Mouse (Mus musculus) spleen, postnatal 0 days (tissue): ENCODE results near the gene Olfr102. TPM values are rescaled to one million over a fixed set of nuclear protein-coding genes. Genes with fewer than 3 reads are reported as not detected.

Experiments
- polyA plus RNA-seq: library from polyadenylated mRNA; unstranded; fragments of >200 nt; fragmentation: Nextera tagmentation; extraction: Ambion mirVana; gene quantifications from 2 replicates; pipeline ENCODE4 v1.2.1, GENCODE M21; 2015

Olfr102 gene
- not detected in 2 replicates for polyA plus RNA-seq

DNA sequence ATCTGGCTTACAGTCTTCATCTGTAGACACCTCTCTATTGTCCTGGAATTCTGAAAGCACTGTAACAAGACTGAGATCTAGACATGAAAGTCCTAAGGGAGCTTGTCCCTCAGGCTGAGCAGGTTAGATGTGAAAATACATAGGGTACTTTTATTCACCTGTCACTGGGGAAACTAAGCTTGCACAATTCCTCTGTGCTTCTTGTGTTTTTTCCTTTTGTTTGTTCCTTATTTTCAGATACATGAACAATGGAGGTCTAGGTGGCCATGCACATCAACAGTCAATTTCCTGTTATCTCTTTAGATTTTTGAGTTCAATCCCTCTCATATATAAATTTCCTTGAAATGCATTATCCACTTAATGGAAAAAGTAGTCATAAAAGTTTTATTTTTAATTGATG, at the start of gene Olfr102:
Olfr102 (minus strand) TSS at position 101 of the 400 bp plus-strand sequence.

DNA sequence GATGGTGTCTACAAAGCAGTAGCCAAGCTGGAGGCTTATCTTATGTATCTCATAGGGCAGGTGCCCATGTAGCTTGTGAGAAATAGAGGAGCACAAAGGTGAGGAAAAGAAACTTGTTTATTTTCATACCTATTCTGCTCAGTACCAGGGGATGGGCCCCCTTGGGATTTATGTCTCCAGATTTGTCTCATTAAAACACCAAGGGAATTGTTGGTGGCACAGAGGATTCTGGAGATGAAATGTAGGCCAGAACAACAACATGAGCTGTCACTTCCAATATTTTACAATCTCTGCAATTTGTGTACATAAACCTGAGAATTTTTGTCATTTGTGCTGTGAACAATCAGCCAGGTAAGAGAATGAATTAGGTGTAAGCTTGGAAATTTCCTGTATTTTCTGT, 42.4 kb upstream of the Olfr102 start, which contains the start of gene Olfr104-ps:
Olfr104-ps (plus strand) TSS at position 301 of the 400 bp plus-strand sequence.

GRCm38 (mm10) chr17:37339598-37339997, 22.7 kb upstream of the Olfr102 start, which contains the start of gene Olfr103:
Olfr103 (minus strand) TSS chr17:37339698.

DNA sequence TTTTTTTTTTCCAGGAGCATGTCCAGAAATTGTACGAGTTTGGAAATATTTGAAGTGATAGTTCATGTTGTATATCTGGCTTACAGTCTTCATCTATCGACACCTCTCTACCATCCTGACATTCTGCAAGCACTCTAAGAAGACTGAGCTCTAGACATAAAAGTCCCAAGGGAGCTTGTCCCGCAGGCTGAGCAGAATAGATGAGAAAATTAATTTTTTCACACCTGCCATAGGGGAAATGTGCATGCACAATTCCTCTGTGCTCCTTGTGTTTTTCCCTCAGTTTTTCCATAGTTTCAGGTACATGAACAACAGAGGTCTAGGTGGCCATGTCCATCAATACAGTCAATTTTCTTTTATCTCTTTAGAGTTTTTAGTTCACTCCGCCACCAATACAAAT, 12.6 kb downstream of the Olfr102 start, which contains the start of gene Olfr101:
Olfr101 (minus strand) TSS at position 101 of the 400 bp plus-strand sequence.

DNA sequence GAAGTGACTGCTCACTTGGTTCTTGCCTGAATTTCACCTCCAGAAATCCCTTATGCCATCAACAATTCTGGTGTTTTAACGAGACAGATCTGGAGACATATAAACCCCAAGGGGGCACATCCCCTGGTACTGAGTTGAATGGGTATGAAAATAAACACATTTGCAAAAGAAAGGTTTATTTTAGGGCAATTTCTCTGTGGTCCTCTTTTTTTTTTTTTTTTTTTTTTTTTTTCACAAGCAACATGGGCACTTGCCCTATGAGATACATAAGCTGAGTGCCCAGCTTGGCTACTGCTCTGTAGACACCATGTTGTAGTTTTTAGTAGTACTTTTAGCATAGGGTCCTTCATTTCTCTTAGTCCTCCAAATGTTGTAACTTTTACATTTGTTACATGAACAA, 33.5 kb downstream of the Olfr102 start, which contains the start of gene Olfr99:
Olfr99 (minus strand) TSS at position 101 of the 400 bp plus-strand sequence.

DNA sequence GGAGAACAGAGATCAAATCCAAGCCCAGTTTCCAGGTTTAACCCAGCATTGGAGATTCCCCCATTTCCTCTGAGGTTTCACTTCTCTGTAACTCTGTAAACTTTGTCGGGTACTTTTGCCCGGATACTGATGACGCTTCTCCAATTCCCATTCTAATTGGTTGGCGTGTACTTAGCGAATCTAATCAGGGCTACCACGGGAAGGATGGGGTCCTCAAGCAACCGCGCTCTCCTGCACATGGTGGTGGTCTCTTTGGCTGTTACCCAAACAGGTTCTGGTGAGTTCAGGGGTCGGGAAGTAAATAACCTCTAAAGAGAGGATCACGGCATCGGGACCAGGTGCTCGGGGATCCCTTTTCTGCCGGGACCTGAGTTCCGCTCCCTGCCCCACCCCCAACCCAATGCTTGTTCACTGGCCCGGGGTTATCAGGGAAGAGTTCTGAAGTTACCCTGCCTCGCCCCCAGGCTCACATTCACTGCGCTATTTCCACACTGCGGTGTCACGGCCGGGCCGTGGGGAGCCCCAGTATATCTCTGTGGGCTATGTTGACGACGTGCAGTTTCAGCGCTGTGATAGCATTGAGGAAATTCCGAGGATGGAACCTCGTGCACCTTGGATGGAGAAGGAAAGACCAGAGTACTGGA, 46.7 kb downstream of the Olfr102 start, which contains the start of gene H2-M3:
H2-M3 (plus strand) TSS at position 163 of the 644 bp plus-strand sequence.

GRCm38 (mm10) chr17:37263626-37264025, 53.2 kb downstream of the Olfr102 start, which contains the start of gene Olfr98:
Olfr98 (minus strand) TSS chr17:37263749.

Other genes starting within 250 kb of the Olfr102 start
- gene Olfr90, start 228.6 kb downstream of the Olfr102 start, polyA plus RNA-seq = not detected in 2 replicates
- gene Olfr91, start 218.8 kb downstream of the Olfr102 start, polyA plus RNA-seq = not detected in 2 replicates
- not detected in 2 replicates for gene Olfr92, start 197.0 kb downstream of the Olfr102 start, polyA plus RNA-seq
- not detected in 2 replicates for gene Olfr93, start 155.6 kb downstream of the Olfr102 start, polyA plus RNA-seq
- gene Ubd, start 123.2 kb downstream of the Olfr102 start, polyA plus RNA-seq = 0.28 TPM in 1 of 2 replicates, not detected in the other
- not detected in 2 replicates for gene Olfr94, start 116.1 kb downstream of the Olfr102 start, polyA plus RNA-seq
- gene Olfr95, start 103.9 kb downstream of the Olfr102 start, polyA plus RNA-seq = not detected in 2 replicates
- gene Olfr96, start 96.9 kb downstream of the Olfr102 start, polyA plus RNA-seq = not detected in 2 replicates
- gene Olfr97, start 79.7 kb downstream of the Olfr102 start, polyA plus RNA-seq = not detected in 2 replicates
- not detected in 2 replicates for gene Olfr98, start 53.3 kb downstream of the Olfr102 start, polyA plus RNA-seq
- gene H2-M3, start 46.8 kb downstream of the Olfr102 start, polyA plus RNA-seq = 5.1 and 6.1 TPM in 2 replicates
- not detected in 2 replicates for gene Olfr99, start 33.6 kb downstream of the Olfr102 start, polyA plus RNA-seq
- not detected in 2 replicates for gene Olfr101, start 12.7 kb downstream of the Olfr102 start, polyA plus RNA-seq
- not detected in 2 replicates for gene Olfr103, start 22.6 kb upstream of the Olfr102 start, polyA plus RNA-seq
- gene Olfr104-ps, start 42.5 kb upstream of the Olfr102 start, polyA plus RNA-seq = not detected in 2 replicates
- gene Olfr105-ps, start 62.0 kb upstream of the Olfr102 start, polyA plus RNA-seq = not detected in 2 replicates
- not detected in 2 replicates for gene Olfr106-ps, start 73.3 kb upstream of the Olfr102 start, polyA plus RNA-seq
- not detected in 2 replicates for gene Olfr107, start 82.2 kb upstream of the Olfr102 start, polyA plus RNA-seq
- not detected in 2 replicates for gene Olfr108, start 128.4 kb upstream of the Olfr102 start, polyA plus RNA-seq
- gene Olfr109, start 141.9 kb upstream of the Olfr102 start, polyA plus RNA-seq = not detected in 2 replicates
- gene H2-M2, start 166.5 kb upstream of the Olfr102 start, polyA plus RNA-seq = 0.16 TPM in 1 of 2 replicates, not detected in the other
- gene Olfr110, start 175.4 kb upstream of the Olfr102 start, polyA plus RNA-seq = not detected in 2 replicates
- gene Olfr111, start 191.0 kb upstream of the Olfr102 start, polyA plus RNA-seq = 0.05 TPM in 1 of 2 replicates, not detected in the other